Mouse (Mus musculus): ENCODE measurements at regions not wholly inside any gene's neighbourhood (a gene's known extent, or its start where the extent isn't known, plus 50 kb on each side); places are given as distances from the start of the nearest gene placed in this dataset.

DNA sequence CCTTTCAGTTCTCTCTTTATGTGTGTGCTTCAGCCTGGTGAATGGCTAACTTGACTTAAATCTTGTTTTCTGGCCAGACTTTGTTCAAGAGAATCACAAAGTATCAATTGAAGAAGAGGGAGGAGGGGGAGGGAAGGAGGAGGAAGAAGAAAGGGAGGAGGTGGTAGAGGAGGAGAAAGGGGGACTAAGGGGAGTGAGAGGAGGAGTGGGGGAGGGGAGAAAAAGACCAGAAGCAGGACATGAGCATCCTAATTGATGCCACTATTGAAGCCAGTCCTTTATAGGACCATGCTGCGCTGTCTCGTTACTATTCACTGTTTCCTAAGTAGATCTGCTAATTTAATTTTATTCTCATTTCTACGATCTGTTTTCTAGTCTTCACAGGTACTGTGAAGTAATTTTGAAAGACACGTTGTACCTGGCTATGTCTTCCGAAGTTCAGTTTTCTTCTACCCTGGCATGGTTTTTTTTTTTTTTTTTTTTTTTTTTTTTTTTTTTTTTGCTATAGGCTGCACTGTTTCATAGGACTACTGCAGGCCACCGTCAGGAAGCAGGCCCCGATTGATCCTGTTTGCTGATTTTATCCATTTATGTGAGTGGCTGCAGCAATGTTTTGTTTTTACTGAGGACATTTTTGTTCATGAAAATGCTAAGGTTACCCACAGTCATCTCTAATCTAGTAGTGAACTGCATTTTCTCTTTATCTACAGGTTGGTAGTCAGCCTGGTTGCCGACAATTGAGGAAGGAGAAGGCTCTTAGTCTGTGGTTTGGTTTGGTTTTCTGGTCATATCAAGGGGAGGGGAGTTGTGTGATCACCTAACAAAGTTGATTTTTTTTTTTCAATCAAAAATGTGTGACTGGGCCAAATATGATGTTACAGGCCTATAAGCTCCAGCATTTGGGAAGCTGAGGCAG is 184.1 kb upstream of the Meis1 start:
- Histone ChIP-seq H3K9me3 (replicated peaks; ENCODE audit: low read length) (no peaks in the 10 kb centered on the region), H3K27me3 (replicated peaks) (no peaks in the 10 kb centered on the region), H3K36me3 (replicated peaks in 1 of 2; ENCODE audit: control insufficient read depth in 1 of 2, insufficient read depth in 1 of 2, low read length in 1 of 2) (no peaks in the 10 kb centered on the region), H3K9ac (ENCODE audit: insufficient read depth, low read depth) (no peak overlapping the region), H3K4me2 (ENCODE audit: insufficient read depth, low read depth, poor library complexity, severe bottlenecking) (no peak overlapping the region), H3K4me1 (ENCODE audit: control insufficient read depth in 1 of 2, insufficient read depth in 2 of 2) (peaks cover 6 to 18% of the 10 kb centered on the region in 2 experiments; a peak in 3 of 4 replicates), H3K27ac (ENCODE audit: insufficient read depth, low read depth) (no peak overlapping the region), H3K4me3 (replicated peaks in 1 of 3; ENCODE audit: low read depth in 2 of 3, low read length in 2 of 3, poor library complexity in 1 of 3) (no peak overlapping the region), H3K79me2 (replicated peaks; ENCODE audit: control insufficient read depth, extremely low read depth, insufficient read depth, poor library complexity, severe bottlenecking) (no peaks in the 10 kb centered on the region)
- in situ Hi-C loops (cut with MboI; ENCODE audit: low pct_ligation_motif_present, low pct_unique_long_range_greater_than_20kb, low sequenced_read_pairs) (no loop called here), dilution Hi-C loops (cut with MboI; ENCODE audit: extremely low pct_ligation_motif_present, extremely low pct_unique_long_range_greater_than_20kb, low sequenced_read_pairs) (no loop called here)
- TF ChIP-seq ZNF384 (IDR thresholded peaks at IDR 0.05; ENCODE audit: low read depth, low read length): peak; percentile 54; the same call in 1 of the 2 replicates
- TF ChIP-seq E2F4 (IDR thresholded peaks at IDR 0.05; ENCODE audit: insufficient replicate concordance, low read depth, low read length): no peak
- TF ChIP-seq MAZ (IDR thresholded peaks at IDR 0.05; ENCODE audit: low read depth, low read length): no peak
- no peak for DNase-seq (ENCODE audit: extremely low read depth)

DNA sequence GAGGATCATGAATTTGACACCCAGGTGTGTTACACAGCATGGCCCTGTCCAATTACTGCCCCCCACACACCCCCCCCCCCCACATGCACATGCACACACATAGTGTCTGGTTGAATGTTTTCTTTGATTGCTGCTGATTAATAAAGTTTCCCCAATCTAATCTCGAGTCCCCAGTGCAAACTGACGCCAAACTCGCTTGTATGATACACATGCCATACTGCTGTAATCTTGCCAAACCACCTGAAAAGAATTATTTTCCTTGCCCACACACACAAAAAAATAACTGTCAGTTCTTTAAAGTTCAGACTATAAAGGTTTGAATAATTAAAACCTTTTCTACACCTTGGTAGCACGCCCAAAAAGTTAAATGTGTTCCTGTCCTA is 184.7 kb upstream of the Meis1 start:
- Histone ChIP-seq H3K27me3 (replicated peaks) (no peaks in the 10 kb centered on the region), H3K4me2 (ENCODE audit: insufficient read depth, low read depth, poor library complexity, severe bottlenecking) (no peak overlapping the region), H3K36me3 (replicated peaks in 1 of 2; ENCODE audit: control insufficient read depth in 1 of 2, insufficient read depth in 1 of 2, low read length in 1 of 2) (no peaks in the 10 kb centered on the region), H3K9me3 (replicated peaks; ENCODE audit: low read length) (no peaks in the 10 kb centered on the region), H3K27ac (ENCODE audit: insufficient read depth, low read depth) (no peak overlapping the region), H3K79me2 (replicated peaks; ENCODE audit: control insufficient read depth, extremely low read depth, insufficient read depth, poor library complexity, severe bottlenecking) (no peaks in the 10 kb centered on the region), H3K9ac (ENCODE audit: insufficient read depth, low read depth) (no peak overlapping the region), H3K4me1 (ENCODE audit: control insufficient read depth in 1 of 2, insufficient read depth in 2 of 2) (peaks cover 6 to 18% of the 10 kb centered on the region in 2 experiments; a peak in 3 of 4 replicates), H3K4me3 (replicated peaks in 1 of 3; ENCODE audit: low read depth in 2 of 3, low read length in 2 of 3, poor library complexity in 1 of 3) (no peak overlapping the region)
- in situ Hi-C loops (cut with MboI; ENCODE audit: low pct_ligation_motif_present, low pct_unique_long_range_greater_than_20kb, low sequenced_read_pairs): no loop called here
- dilution Hi-C loops (cut with MboI; ENCODE audit: extremely low pct_ligation_motif_present, extremely low pct_unique_long_range_greater_than_20kb, low sequenced_read_pairs): no loop called here
- TF ChIP-seq IRF4 (IDR thresholded peaks at IDR 0.05; ENCODE audit: low read depth, low read length) (no peak), JUND (conservative IDR thresholded peaks at IDR 0.05; ENCODE audit: low read depth, low read length) (no peak), MXI1 (IDR thresholded peaks at IDR 0.05; ENCODE audit: low read depth, low read length) (no peak), USF1 (IDR thresholded peaks at IDR 0.05; ENCODE audit: low read depth, low read length) (no peak), SMC3 (IDR thresholded peaks at IDR 0.05; ENCODE audit: low read depth, low read length) (no peak), USF2 (conservative IDR thresholded peaks at IDR 0.05; ENCODE audit: low read depth, low read length) (no peak), TBP (conservative IDR thresholded peaks at IDR 0.05; ENCODE audit: low read depth, low read length) (no peak)
- no peak for DNase-seq (ENCODE audit: extremely low read depth)

DNA sequence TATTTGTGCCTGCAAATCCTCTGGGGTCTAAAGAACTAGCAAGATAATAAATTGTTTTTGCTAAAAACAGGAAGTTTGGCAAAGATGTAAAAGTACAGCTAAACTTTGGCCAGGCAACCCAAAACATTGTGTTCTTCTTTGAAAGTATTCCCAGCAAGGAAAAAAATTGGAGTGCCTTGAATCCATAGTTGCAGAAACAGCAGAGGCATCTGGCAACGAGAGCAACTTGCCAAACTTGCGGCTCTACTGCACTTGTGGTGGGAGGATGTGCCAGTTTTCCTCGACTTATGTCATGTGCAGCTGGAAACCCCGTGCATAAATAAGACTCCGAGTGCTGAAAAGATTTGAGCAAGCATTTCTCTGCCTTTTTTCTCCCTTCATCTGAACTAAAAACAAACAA is 185.2 kb upstream of the Meis1 start:
- Histone ChIP-seq H3K9me3 (replicated peaks; ENCODE audit: low read length) (no peaks in the 10 kb centered on the region), H3K79me2 (replicated peaks; ENCODE audit: control insufficient read depth, extremely low read depth, insufficient read depth, poor library complexity, severe bottlenecking) (no peaks in the 10 kb centered on the region), H3K27ac (ENCODE audit: insufficient read depth, low read depth) (no peak overlapping the region), H3K36me3 (replicated peaks in 1 of 2; ENCODE audit: control insufficient read depth in 1 of 2, insufficient read depth in 1 of 2, low read length in 1 of 2) (no peaks in the 10 kb centered on the region), H3K4me3 (replicated peaks in 1 of 3; ENCODE audit: low read depth in 2 of 3, low read length in 2 of 3, poor library complexity in 1 of 3) (no peak overlapping the region), H3K27me3 (replicated peaks) (no peaks in the 10 kb centered on the region), H3K9ac (ENCODE audit: insufficient read depth, low read depth) (no peak overlapping the region), H3K4me1 (ENCODE audit: control insufficient read depth in 1 of 2, insufficient read depth in 2 of 2) (peaks cover 6 to 18% of the 10 kb centered on the region in 2 experiments; a peak in 3 of 4 replicates), H3K4me2 (ENCODE audit: insufficient read depth, low read depth, poor library complexity, severe bottlenecking) (no peak overlapping the region)
- TF ChIP-seq POLR2AphosphoS2 (IDR thresholded peaks at IDR 0.05; ENCODE audit: low read depth, low read length): no peak
- no peak for TF ChIP-seq ZMIZ1 (IDR thresholded peaks at IDR 0.05; ENCODE audit: low read depth, low read length)
- TF ChIP-seq RCOR1 (conservative IDR thresholded peaks at IDR 0.05; ENCODE audit: low read depth, low read length): no peak
- no peak for TF ChIP-seq SMC3 (IDR thresholded peaks at IDR 0.05; ENCODE audit: low read depth, low read length)
- no peak for TF ChIP-seq IRF4 (IDR thresholded peaks at IDR 0.05; ENCODE audit: low read depth, low read length)
- TF ChIP-seq MXI1 (IDR thresholded peaks at IDR 0.05; ENCODE audit: low read depth, low read length): no peak
- in situ Hi-C loops (cut with MboI; ENCODE audit: low pct_ligation_motif_present, low pct_unique_long_range_greater_than_20kb, low sequenced_read_pairs): no loop called here
- dilution Hi-C loops (cut with MboI; ENCODE audit: extremely low pct_ligation_motif_present, extremely low pct_unique_long_range_greater_than_20kb, low sequenced_read_pairs): no loop called here
- DNase-seq (ENCODE audit: extremely low read depth): no peak
